Mouse (Mus musculus) limb, embryonic 14.5 days (tissue): ENCODE results near the gene Tmem184c. TPM values are rescaled to one million over a fixed set of nuclear protein-coding genes. Genes with fewer than 3 reads are reported as not detected.

Experiments
- ATAC-seq: fragments of 200-750 bp; cut with Nextera tagmentation; 2 replicates; pipeline ENCODE4 v1.8.0; 2017; ENCODE audit warnings: low read depth, moderate number of reproducible peaks, moderate TSS enrichment; ENCODE audit not compliant: low FRiP score
- DNase-seq: peaks from one replicate; pipeline ENCODE4 v3.0.0-alpha.2; 2015; ENCODE audit warnings: low spot score
- H3K27ac ChIP-seq: fragments of 300-500 bp; sonication (generic); replicated peaks from 2 replicates; pipeline ENCODE4 v1.5.1; 2014; ENCODE audit warnings: low read depth, mild to moderate bottlenecking, low read length, moderate library complexity, mixed read lengths
- H3K27me3 ChIP-seq: fragments of 300-500 bp; sonication (generic); 2 replicates; pipeline ENCODE4 v1.6.1; 2014; ENCODE audit warnings: low read length, mixed read lengths; ENCODE audit not compliant: control insufficient read depth, insufficient read depth
- H3K36me3 ChIP-seq: fragments of 300-500 bp; sonication (generic); 2 replicates; pipeline ENCODE4 v1.6.1; 2014; ENCODE audit warnings: mild to moderate bottlenecking, low read length, moderate library complexity, mixed read lengths; ENCODE audit not compliant: control insufficient read depth, insufficient read depth
- H3K4me1 ChIP-seq: fragments of 300-500 bp; sonication (generic); 2 replicates; pipeline ENCODE4 v1.6.1; 2014; ENCODE audit warnings: antibody characterized with exemption, low read length, mixed read lengths; ENCODE audit not compliant: control insufficient read depth, insufficient read depth
- H3K4me2 ChIP-seq: fragments of 300-500 bp; sonication (generic); replicated peaks from 2 replicates; pipeline ENCODE4 v1.6.1; 2014; ENCODE audit warnings: low read depth, mild to moderate bottlenecking, low read length, moderate library complexity; ENCODE audit not compliant: severe bottlenecking
- H3K4me3 ChIP-seq: fragments of 300-500 bp; sonication (generic); replicated peaks from 2 replicates; pipeline ENCODE4 v1.5.1; 2014; ENCODE audit warnings: low read length
- H3K9ac ChIP-seq: fragments of 300-500 bp; sonication (generic); 2 replicates; pipeline ENCODE4 v1.6.1; 2014; ENCODE audit warnings: mild to moderate bottlenecking, low read depth, low read length, moderate library complexity; ENCODE audit not compliant: severe bottlenecking
- H3K9me3 ChIP-seq: fragments of 300-500 bp; sonication (generic); 2 replicates; pipeline ENCODE4 v1.6.1; 2016; ENCODE audit warnings: low read length; ENCODE audit not compliant: control insufficient read depth
- POLR2A ChIP-seq: fragments of 200-500 bp; IDR thresholded peaks from 2 replicates; pipeline ENCODE4 v1.8.0; 2012; ENCODE audit warnings: inconsistent platforms, mild to moderate bottlenecking, moderate library complexity, borderline replicate concordance; ENCODE audit not compliant: insufficient read depth, insufficient read length; ENCODE audit errors: extremely low read depth
- WGBS: fragments of 180-500 bp; shearing (Covaris S2); extraction: QIAGEN DNeasy Blood & Tissue Kit; methylation state at CpG from one replicate; pipeline ENCODE4 v1.1.7; 2014; 5-methylcytosine and 5-hydroxymethylcytosine counted together
- polyA plus RNA-seq, 2 experiments: library from polyadenylated mRNA; depleted of rRNA in 1 of 2; stranded (reverse) in 1 of 2; unstranded in 1 of 2; fragments of >200 nt; fragmentation: Nextera tagmentation in 1 of 2; extraction: Ambion mirVana in 1 of 2; gene quantifications; 2 replicates each; pipeline versions ENCODE4 v1.2.1 to v1.2.3; 2012 to 2014

The Tmem184c gene
- polyA plus RNA-seq, 2 experiments = 27.6 to 32.4 TPM

DNA sequence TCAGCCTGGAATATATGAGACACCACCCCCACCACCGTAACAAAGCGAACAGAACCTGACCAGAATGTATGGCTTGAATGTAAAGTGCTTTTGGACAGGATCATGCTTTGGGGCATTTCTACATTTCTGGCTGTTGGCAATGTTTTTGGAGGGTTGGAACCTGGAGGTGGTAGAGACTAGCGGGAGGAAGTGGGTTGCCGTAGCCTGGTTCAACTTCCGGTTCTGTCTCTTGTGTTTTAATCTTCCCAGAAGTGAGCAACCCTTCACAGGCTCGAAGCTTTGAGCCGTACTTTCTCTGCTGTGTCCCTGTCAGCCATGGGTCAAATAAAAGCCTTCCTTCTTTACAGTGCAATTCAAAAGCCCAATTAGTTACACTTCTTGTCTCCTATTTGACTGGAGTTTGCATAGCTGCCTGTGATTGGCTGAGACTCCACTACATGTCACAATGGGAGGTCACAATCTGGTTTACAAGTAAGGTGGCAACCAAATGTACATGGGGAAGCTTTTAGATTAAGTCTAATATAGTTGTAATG, 13.2 kb upstream of the Tmem184c start:
- Histone ChIP-seq H3K36me3 (no peaks in the 10 kb centered on the region), H3K27ac (no peak overlapping the region), H3K9me3 (no peaks in the 10 kb centered on the region), H3K4me2 (no peak overlapping the region), H3K27me3 (no peaks in the 10 kb centered on the region), H3K9ac (no peak overlapping the region), H3K4me3 (no peak overlapping the region), H3K4me1 (no peaks in the 10 kb centered on the region)
- ATAC-seq = no peak
- no peak for DNase-seq
- 87% methylated on average over 7 of the region's 7 CpGs for WGBS
- TF ChIP-seq POLR2A = no peak

DNA sequence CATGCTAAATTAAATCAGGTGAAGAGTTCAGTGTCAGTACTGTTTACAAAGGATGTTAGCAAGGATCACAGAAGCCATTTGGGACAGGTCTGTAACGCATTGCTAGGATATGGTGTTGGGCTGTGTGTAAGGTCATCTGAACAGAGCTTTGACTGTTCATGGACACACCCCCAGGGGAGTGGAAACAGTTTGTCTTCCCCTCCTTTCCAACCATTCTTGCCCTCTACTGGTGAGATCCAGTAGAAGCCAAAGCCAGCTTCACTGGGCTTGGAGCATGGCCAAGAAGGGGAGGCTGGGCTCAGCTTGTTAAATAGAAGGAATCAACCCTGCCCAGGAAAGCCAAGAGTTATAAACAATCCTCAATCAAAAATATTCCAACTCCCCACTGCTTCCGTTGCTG, 7.4 kb upstream of the Tmem184c start:
- DNase-seq (peak; percentile 64), ATAC-seq (no peak)
- no peak for TF ChIP-seq POLR2A
- Histone ChIP-seq H3K9me3 (no peaks in the 10 kb centered on the region), H3K4me1 (peaks cover 4% of the 10 kb centered on the region; the same call in 1 of the 2 replicates), H3K4me2 (no peak overlapping the region), H3K36me3 (no peaks in the 10 kb centered on the region), H3K9ac (no peak overlapping the region), H3K27me3 (no peaks in the 10 kb centered on the region), H3K4me3 (no peak overlapping the region), H3K27ac (no peak overlapping the region)
- WGBS = 40% methylated on average over 2 of the region's 2 CpGs

DNA sequence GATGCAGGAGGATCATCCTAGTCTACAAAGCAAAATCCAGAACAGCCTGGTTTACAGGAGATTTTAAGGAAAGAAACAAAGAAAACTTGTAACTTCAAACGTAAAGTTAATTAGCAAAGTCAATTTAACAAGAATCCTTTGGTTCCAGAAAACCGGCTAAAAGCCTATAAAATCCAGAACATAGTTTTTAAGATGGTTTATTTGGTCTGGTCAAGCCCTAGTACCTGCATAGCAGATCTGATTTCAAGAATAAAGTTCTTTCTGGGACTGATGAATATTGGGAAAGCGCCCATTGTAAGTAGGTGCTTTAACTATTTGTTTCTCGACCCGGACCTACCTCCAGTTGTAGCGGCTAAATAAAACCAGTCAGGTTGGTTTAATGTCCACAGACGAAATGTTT, 877 bp downstream of the Tmem184c start:
- H3K9me3 ChIP-seq = no peaks in the 10 kb centered on the region
- H3K27me3 ChIP-seq = no peaks in the 10 kb centered on the region
- DNase-seq = no peak
- 4% methylated on average over 7 of the region's 7 CpGs for WGBS
- peak overlapping the region; percentile 58 for H3K4me2 ChIP-seq
- peaks cover 8% of the 10 kb centered on the region for H3K4me1 ChIP-seq
- H3K4me3 ChIP-seq = peak overlapping the region; percentile 68
- peak overlapping the region; percentile 31; the same call in 1 of the 2 replicates for H3K9ac ChIP-seq
- no peak for ATAC-seq
- no peak overlapping the region for H3K27ac ChIP-seq
- TF ChIP-seq POLR2A = no peak
- peaks cover 17% of the 10 kb centered on the region for H3K36me3 ChIP-seq

DNA sequence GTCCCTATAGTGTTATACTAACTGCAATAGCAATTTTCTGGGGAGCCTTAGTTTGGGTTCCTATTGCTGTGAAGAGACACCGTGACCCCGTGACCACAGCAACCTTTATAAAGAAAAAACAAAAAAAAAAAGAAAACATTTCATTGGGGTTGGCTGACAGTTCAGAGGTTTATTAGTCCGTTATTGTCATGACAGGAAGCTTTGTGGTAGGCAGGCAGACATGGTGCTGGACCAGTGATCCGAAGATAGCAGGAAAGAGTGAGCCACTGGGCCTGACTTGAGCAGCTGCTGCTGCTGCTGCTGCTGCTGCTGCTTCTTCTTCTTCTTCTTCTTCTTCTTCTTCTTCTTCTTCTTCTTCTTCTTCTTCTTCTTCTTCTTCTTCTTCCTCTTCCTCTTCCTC, 26.3 kb downstream of the Tmem184c start:
- H3K4me3 ChIP-seq = no peak overlapping the region

DNA sequence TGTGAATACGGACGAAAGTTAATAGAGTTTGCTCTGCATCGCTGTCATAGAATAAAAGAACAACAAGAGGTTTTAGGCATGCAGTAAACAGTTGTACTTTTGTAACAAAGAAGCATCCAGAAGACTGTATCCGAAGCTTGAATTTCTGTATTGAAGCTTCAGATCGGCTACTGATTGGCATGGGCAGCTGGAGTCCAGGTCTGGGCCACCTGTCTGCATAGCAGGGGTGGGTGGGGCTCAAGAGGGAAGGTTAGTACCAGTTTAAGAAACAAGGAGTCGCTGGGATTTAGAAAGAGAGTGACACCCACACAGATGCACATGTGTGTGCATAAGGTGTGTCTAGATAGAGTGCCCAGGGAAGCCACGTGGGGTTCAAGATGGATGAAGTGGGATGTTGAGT, 32.8 kb downstream of the Tmem184c start:
- Histone ChIP-seq H3K4me1 (no peaks in the 10 kb centered on the region), H3K27ac (no peak overlapping the region), H3K36me3 (peaks cover 58% of the 10 kb centered on the region), H3K9ac (no peak overlapping the region), H3K9me3 (no peaks in the 10 kb centered on the region), H3K4me2 (no peak overlapping the region), H3K27me3 (no peaks in the 10 kb centered on the region), H3K4me3 (no peak overlapping the region)
- 89% methylated on average over 7 of the region's 7 CpGs for WGBS
- no peak for TF ChIP-seq POLR2A
- ATAC-seq (no peak), DNase-seq (no peak)

More for the DNA sequence above, 26.3 kb downstream of the Tmem184c start:
- WGBS = 83% methylated on average over 4 of the region's 4 CpGs
- Histone ChIP-seq H3K4me2 (no peak overlapping the region), H3K4me1 (peaks cover 3% of the 10 kb centered on the region; the same call in 1 of the 2 replicates), H3K9ac (no peak overlapping the region), H3K27me3 (no peaks in the 10 kb centered on the region), H3K9me3 (no peaks in the 10 kb centered on the region), H3K36me3 (peaks cover 33% of the 10 kb centered on the region), H3K27ac (no peak overlapping the region)
- no peak for TF ChIP-seq POLR2A
- ATAC-seq (no peak), DNase-seq (no peak)

DNA sequence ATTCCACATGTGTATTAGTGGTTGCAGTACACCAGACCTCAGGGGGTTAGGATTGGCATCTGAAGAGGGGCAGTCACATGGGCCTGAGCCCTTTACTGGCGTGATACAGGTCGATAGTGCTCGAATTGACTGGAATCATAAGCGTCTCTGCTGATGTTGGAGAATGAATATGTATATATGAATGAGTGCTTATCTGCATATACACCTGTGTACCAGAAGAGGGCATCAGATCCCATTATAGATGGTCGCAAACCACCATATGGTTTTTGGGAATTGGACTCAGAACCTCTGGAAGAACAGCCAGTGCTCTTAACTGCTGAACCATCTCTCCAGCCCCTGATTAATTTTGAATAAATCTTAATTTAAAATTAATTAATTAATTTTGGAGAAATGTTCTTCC, 36.3 kb downstream of the Tmem184c start:
- Histone ChIP-seq H3K27ac (no peak overlapping the region), H3K27me3 (no peaks in the 10 kb centered on the region), H3K4me2 (no peak overlapping the region), H3K36me3 (peaks cover 43% of the 10 kb centered on the region), H3K9me3 (no peaks in the 10 kb centered on the region), H3K4me3 (no peak overlapping the region), H3K9ac (no peak overlapping the region), H3K4me1 (no peaks in the 10 kb centered on the region)
- no peak for DNase-seq
- WGBS = 87% methylated on average over 5 of the region's 5 CpGs
- ATAC-seq = no peak
- no peak for TF ChIP-seq POLR2A
